Mouse (Mus musculus) limb, embryonic 11.5 days (tissue): ENCODE measurements around the gene Poll. TPM values are rescaled to one million over a fixed set of nuclear protein-coding genes. Genes with fewer than 3 reads are reported as not detected.

Experiments
- polyA plus RNA-seq: library from polyadenylated mRNA; unstranded; fragments of >200 nt; fragmentation: Nextera tagmentation; extraction: Ambion mirVana; gene quantifications from 2 replicates; pipeline ENCODE4 v1.2.1, GENCODE M21; 2014

The Poll gene
- polyA plus RNA-seq, 1 experiment from 2014 or later, result 19.7 TPM

Other genes starting within 250 kb of the Poll start
- 52.4 and 56.1 TPM in 2 replicates for gene Btrc, start 196.8 kb downstream of the Poll start, polyA plus RNA-seq
- 51.6 and 52.0 TPM in 2 replicates for gene Gm17018, start 84 bp upstream of the Poll start, polyA plus RNA-seq
- 3.3 and 4.4 TPM in 2 replicates for gene Fbxw4, start 99.8 kb upstream of the Poll start, polyA plus RNA-seq
- 42.8 and 46.1 TPM in 2 replicates for gene Fgf8, start 182.4 kb upstream of the Poll start, polyA plus RNA-seq
- 15.9 and 19.5 TPM in 2 replicates for gene Npm3, start 189.1 kb upstream of the Poll start, polyA plus RNA-seq
- gene Mgea5, start 223.3 kb upstream of the Poll start, polyA plus RNA-seq, result 65.5 and 75.1 TPM in 2 replicates